Mouse (Mus musculus) bone marrow macrophage, adult 2 months (primary cell): ENCODE data around the gene Zg16. TPM values are rescaled to one million over a fixed set of nuclear protein-coding genes. Genes with fewer than 3 reads are reported as not detected.

Source experiments
- H3K27ac ChIP-seq: 2 replicates; pipeline ENCODE4 v1.5.1; 2012; ENCODE audit warnings: low read depth, low read length; ENCODE audit not compliant: insufficient read depth
- H3K4me1 ChIP-seq: 2 replicates; pipeline ENCODE4 v1.6.1; 2012; ENCODE audit warnings: low read length; ENCODE audit not compliant: control insufficient read depth, insufficient read depth
- H3K4me3 ChIP-seq: 2 replicates; pipeline ENCODE4 v1.5.1; 2012; ENCODE audit warnings: mild to moderate bottlenecking, low read length, moderate library complexity; ENCODE audit not compliant: insufficient read depth
- CTCF ChIP-seq: IDR thresholded peaks from 2 replicates; pipeline ENCODE4 v1.5.1; 2012; ENCODE audit warnings: low read depth, mild to moderate bottlenecking, low read length, moderate library complexity
- POLR2A ChIP-seq: IDR thresholded peaks from 2 replicates; pipeline ENCODE4 v1.6.1; 2012; ENCODE audit warnings: mild to moderate bottlenecking, low read depth, low read length, borderline replicate concordance
- polyA plus RNA-seq: library from polyadenylated mRNA; stranded (reverse); fragments of >200 nt; gene quantifications from 2 replicates; pipeline ENCODE4 v1.2.4, GENCODE M21; 2012; ENCODE audit not compliant: missing spikeins, insufficient read depth, insufficient read length

Zg16 gene
- polyA plus RNA-seq, 1 experiment: not detected

DNA sequence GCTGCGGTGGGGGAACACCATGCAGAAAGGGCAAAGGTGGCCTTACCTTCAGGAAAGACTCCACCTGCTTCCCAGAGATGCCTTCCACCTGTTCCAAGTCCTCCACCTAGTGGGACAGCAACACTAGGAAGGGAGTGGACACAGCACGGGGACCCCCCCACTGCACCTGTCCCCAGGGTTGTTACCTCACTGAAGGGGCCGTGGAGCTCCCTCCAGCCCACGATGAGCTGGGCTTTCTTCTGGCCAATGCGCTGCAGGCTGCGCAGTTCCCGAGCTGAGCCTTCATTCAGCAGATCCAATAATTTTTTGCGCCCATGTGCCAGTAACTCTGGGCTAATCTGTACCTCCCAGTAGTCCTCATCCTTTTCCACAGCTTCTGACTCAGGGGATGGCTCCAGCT is 59.2 kb downstream of the Zg16 start:
- Histone ChIP-seq H3K4me3 (peak overlapping the region; percentile 62), H3K27ac (peak overlapping the region; percentile 91), H3K4me1 (peaks cover 19% of the 10 kb centered on the region)
- TF ChIP-seq CTCF (no peak), POLR2A (no peak)

DNA sequence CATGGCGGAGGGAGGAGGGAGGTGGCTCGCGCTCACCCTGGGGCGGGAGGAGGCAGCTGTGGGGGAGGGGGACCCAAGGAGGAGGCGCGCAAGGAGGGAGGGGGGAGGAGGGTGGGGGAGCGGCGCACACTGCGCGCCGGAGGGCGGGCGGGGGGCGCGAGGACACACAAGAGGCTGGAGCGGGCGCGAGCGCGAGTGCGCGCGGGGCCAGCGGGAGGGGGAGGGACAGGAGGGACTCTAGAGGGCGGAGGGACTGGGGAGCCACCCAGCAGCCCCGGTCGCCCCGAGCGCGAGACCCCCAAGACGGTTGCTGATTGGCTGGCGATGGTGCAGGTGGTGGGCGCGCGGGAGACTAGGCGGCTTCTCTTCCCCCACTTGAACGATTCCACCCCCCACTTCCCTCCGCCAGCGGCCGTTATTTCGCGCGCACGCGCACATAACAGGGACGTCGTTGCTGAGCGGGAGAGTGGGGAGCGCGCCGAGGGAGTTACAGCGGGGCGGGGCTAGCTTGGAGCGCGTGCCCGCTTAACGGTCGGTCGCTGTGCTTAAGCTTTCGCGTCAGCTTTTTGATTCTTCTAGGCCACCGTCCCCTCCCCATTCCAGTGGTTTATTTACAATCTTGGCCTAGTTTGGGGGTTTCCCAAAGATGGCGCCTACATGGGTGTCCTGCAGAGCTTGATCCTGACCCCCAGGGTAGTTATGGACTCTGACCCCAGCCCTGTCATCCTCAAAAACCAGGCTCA is 60.0 kb downstream of the Zg16 start, which contains the start of gene Maz:
Gene Maz (minus strand): TSS at position 54 of the 743 bp plus-strand sequence.
- peaks cover 26% of the 10 kb centered on the region for H3K4me1 ChIP-seq
- TF ChIP-seq POLR2A (no peak; the same call in 1 of the 2 replicates), CTCF (no peak)
- H3K27ac ChIP-seq: peak within 1 kb of the TSS; percentile 94
- H3K4me3 ChIP-seq: peak within 1 kb of the TSS; percentile 76

DNA sequence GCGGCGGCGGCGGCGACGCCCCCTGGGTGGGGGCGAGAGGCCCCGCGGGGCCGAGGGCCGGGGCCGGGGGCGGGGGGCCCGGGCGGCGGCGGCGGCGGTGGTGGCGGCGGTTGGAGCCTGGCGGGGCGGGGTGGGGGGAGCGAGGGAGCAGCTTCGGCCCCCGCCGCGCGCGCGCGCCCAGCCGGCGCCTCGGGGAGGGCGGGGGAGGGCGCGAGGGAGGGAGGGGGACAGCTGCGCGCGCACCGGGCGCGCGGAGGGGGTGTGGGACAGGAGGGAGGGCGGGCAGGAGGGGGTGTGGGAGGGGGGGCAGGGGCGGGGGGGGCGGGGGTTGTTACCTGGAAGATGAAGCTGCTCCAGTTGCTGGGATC is 60.5 kb downstream of the Zg16 start:
- H3K27ac ChIP-seq: peak overlapping the region; percentile 94
- TF ChIP-seq CTCF (no peak), POLR2A (no peak)
- H3K4me3 ChIP-seq: peak overlapping the region; percentile 76
- peaks cover 30% of the 10 kb centered on the region for H3K4me1 ChIP-seq

GRCm38 (mm10) chr7:127026161-127026600 is 60.9 kb downstream of the Zg16 start:
- Histone ChIP-seq H3K4me1 (peaks cover 31% of the 10 kb centered on the region), H3K27ac (peak overlapping the region; percentile 94), H3K4me3 (peak overlapping the region; percentile 76)
- no peak for TF ChIP-seq CTCF
- no peak for TF ChIP-seq POLR2A

- Histone ChIP-seq H3K4me3 (peak overlapping the region; percentile 76), H3K27ac (peak overlapping the region; percentile 94), H3K4me1 (peaks cover 31% of the 10 kb centered on the region)
- no peak for TF ChIP-seq CTCF
- no peak for TF ChIP-seq POLR2A
These were observed 61.5 kb downstream of the Zg16 start for GRCm38 (mm10) chr7:127025556-127026160.

DNA sequence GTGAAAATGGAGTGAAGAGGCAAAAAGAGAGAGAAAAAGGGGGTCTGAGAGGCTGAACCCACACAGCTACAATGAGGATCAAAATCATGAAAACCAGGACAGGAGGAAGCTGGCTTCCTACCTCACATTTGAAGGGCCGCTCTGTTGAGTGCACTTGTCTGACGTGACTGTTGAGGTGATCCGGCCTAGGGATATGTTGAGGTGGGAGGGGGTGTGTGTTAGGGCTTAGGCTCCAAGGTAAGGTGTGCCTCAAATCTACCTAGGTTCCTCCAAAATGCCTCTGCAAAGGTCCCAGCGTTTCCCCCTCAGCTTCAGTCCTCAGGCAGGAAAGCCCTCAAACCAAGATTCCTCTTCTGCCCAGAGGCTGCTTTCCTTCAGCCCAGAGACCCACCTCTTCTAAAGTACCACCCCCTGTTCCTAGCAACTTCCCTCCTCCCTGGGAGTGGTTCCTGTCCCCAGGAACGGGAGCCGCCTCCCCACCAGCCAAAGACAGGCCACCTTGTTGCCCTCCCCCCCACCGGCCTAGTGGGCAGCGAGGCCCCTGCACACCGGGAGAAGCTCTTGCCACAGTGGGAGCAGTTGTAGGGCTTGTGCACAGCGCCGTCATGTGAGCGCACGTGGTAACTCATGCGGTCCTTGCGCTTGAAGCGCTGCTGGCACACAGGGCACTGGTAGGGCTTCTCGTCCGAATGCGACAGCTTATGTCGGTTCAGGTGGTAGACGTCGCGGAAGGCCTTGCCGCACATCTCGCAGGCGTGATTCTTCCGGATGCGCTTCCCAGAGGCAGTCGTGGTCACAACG is 62.2 kb downstream of the Zg16 start:
- H3K4me3 ChIP-seq: peak overlapping the region; percentile 76
- TF ChIP-seq POLR2A (peak; percentile 22; the same call in 1 of the 2 replicates), CTCF (no peak)
- H3K27ac ChIP-seq: peak overlapping the region; percentile 94
- peaks cover 31% of the 10 kb centered on the region for H3K4me1 ChIP-seq

- Histone ChIP-seq H3K4me3 (peak overlapping the region; percentile 76), H3K27ac (peak overlapping the region; percentile 94), H3K4me1 (peaks cover 31% of the 10 kb centered on the region)
- no peak for TF ChIP-seq CTCF
- no peak for TF ChIP-seq POLR2A
These were observed 63.0 kb downstream of the Zg16 start for GRCm38 (mm10) chr7:127023896-127024690.

DNA sequence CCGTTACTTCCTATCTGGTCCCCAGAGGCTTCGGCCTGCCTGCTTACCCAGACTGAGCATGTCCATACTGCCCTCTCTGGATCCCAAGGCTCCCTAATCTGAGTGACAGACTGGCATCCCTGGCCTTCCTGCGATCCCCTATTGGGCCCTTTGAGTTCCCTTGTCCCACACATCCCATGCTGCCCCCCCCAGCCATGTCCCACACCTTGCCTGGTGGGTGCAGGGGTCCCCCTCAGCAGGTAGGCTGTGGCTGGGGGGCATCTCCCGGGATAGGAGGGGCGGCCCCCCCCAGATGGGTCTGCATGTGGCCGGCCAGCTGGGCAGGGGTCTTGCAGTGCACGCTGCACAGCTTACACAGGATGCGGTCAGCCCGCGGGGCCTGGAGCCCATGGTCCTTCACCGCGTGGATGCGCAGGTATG is 63.8 kb downstream of the Zg16 start:
- H3K27ac ChIP-seq: no peak overlapping the region
- H3K4me3 ChIP-seq: peak overlapping the region; percentile 25
- peaks cover 26% of the 10 kb centered on the region for H3K4me1 ChIP-seq
- TF ChIP-seq POLR2A (no peak), CTCF (no peak)
